Mouse (Mus musculus): ENCODE data around the gene Sgcb.

Gene Sgcb

DNA sequence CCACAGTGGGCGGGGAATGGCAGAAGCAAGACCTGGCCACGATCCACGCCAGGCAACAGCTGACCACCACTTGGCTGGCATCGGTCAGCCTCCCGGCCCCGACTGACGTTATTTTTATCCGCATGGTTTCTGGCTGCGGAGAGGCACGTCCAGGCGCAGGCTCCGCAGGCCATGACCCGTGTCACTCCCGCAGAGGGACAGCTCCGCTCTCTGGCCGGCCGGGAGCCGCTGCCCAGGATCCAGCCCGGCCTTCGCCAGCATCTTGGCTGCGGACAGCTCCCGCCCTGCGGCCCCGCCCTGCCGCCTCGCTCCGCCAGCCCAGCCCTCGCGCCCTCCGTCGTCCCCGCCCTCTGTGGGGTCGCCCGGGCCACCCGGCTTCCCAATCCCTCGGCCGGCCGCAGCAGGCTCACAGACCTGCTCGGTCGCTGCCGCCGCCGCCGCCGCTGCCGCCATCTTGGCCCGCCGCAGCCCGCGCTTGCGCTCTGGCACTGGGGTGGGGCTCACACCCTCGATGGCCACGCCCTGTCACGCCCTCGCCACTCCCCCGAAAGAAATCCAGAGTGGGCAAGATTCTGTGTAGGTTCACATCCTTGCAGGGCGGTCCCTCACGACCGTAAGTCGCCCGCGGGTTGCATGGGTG lies at the start of gene Sgcb:
TSS of gene Sgcb (minus strand) at position 530 of the 640 bp plus-strand sequence.
- peak; percentile 91 for DNase-seq

DNA sequence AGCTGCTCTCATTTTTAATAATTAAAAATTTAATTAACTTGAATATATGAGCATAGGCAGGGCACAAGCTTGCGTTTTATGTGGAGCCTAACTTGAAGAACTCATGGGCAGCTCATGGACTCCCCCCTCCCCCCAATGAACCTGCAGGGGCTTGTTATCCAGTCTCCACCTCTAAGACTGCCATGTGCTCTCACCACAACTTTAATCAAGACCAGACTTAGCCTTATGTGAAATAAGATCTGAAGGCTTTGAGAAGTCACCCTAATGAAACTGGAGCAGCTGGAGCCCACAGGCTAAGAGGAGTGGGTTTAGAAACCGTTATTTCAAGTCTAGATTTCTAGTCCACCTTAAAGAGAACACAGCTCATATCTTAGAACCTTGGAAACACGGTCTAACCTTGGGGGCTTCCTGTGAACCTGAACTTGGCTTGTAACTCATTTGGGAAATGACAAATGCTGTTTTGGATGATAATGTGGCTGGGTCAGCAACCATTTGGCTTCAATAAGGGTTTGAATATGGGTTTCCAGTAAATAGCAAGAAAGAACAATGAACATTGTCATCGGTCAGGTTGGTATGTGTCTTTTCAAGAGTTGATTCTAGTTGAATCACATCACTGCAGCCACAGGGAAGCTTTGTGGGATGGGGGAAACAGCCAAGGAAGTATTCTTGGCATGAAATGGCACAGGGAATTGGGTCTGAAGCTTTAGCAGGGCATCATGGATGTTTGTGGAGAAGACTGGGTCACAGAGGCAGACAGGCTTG lies 46.8 kb upstream of the Sgcb start:
- no peak for DNase-seq

DNA sequence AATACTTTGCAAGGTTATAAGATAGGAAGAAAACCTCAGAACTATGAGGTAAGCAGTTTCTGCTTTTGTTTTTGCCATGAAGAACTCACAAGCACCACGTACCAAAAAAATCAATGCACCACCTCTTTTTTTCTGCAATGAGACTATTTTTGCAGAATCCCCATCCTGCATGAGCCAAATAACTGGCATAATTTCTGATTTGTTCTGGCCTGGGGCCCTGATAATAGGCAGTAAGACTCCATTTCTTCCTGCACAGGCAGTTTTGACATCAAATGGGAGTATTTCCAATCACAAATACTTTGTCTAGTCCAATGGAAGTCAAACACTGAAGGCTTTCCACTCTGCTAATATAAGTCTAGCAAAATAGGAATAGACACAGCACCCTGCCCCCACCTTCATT lies 46.2 kb upstream of the Sgcb start:
- DNase-seq: no peak

DNA sequence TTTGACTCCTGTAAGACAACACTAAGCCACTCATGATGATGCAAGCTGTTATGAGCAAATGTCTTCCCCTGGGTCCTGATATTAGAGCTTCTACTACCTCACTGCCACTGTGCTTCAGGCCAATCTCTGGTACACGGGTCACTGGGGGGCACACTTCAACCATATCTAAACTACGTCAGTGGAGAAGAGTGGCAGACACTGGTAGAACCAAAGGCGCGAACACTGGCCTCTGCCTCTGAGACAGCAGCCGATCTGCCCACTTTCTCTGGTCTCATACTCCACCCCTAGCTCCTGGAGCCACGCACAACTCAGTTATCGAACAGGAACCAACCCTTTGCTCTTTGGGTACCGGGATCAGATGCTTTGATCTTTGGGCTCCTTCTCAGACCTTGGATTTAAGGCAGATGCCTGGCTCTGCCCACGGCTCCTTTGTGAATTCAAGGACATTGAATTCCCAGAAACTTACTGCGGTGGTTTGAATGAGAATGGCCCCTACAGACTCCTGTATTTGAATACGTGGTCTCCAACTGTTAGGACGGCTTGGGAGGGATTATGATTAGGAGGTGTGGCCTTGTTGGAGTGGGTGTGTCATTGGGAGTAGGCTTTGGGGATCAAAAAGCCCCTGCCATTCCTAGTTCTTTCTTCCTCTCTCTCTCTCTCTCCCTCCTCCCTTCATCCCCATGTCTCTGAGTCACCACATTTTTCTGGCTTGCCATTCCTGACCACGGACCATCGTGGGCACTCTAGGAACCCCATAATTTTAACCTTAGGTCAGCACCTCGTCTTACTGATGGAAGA lies 44.3 kb upstream of the Sgcb start:
- DNase-seq: no peak

DNA sequence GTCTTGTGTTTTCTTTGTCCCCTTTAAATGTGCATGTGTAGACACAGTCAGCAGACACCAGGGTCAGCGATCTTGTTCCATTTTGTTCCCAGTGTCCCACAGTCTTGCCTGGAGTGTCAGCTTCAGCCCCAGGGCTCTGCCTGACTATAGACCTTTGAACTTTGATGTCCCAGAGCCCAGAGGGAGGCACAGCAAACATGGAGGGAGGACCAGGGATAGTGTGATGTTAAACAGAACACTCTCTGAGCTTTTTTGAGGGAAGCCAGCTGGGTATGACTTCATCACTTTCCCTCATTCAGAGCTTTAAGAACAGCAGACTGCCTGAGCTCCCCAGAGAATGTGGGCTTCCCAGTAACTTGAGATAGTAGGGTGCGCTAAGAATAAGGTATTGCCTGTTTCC lies 42.6 kb upstream of the Sgcb start:
- DNase-seq: no peak

DNA sequence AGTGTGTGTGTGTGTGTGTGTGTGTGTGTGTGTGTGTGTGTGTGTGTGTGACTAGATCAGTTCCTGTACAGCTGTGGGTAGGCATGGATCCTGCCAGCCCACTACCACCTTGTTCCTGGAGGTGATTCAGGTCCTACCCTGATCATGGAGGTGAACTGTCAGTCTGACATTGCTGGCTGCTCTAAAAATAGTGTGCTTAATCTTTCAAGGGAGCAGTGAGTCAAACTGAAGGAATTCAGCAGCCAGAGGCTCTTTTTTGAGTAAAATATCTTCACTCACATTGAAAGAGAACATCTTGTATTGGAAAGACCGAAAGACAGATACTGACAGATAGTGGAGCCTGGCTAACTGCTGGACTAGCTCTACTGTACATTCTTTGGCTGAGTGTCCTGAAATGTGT lies 41.0 kb upstream of the Sgcb start:
- no peak for DNase-seq

DNA sequence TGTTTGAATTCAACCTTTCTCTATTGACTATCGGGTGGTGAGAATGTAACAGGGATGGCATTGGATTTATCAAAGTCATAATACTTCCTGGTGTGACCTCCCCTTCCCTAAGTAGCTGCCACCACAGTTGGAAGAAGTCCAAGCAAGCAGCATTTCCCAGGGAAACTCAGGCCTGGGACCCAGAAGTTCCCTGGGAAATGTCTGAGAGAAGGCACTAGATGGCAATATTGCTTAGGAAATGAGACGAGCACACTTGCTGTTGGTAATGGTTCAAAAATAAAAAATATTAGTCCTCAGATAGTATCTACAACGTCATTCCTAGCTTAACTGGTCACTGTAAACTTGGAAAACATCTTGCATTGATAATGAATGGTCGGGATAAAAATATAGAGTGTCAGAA lies 38.6 kb upstream of the Sgcb start:
- DNase-seq: no peak

DNA sequence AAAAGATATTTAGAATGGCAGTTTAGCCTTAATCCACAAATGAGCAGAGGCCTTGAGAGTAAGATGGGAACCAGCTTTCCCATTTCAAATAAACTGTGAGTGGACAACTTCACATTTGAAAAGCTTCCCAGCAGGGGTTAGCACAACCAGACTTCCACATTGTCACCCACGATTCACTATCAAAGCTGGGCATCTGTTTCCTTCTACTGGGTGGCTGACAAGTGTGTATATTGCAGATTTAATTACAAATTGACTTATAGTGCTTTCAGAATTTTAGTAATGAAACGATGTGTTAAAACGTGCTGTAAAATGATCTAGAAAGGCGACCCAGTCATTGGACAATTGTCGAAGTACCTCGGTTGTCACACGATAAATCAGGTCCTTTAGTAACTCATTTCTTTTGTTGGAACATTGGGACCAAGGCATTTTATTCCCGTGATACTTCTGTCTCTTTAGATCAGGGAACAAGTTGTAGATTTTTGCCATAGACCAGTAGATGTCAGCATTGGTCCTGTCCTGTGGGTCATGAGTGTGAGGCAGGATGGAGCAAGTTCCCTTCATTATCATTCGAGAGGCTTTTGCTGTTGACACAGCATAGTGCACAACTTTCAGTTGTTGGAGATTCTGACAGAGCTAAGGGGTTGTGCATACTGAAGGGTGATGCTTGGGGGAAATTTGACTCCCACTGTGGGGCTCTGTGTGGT lies 36.3 kb upstream of the Sgcb start:
- DNase-seq: no peak

DNA sequence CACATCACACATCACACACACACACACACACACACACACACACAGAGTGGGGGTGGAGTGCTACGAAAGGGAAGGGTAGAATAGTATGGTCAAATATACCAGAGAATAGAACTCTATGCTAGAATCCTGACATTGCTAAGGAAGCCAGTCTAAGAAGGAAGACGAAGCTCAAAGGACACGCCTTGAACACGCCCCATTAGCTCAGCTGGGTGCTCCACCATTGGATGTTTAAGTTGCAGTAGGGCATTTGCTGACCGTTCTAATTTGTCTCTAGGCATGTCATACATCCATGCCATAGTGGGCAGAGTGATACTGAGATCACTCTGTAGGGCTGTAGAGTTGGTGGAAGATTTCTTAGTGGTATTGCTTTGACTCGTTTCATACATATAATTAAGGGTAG lies 35.6 kb upstream of the Sgcb start:
- DNase-seq: no peak

DNA sequence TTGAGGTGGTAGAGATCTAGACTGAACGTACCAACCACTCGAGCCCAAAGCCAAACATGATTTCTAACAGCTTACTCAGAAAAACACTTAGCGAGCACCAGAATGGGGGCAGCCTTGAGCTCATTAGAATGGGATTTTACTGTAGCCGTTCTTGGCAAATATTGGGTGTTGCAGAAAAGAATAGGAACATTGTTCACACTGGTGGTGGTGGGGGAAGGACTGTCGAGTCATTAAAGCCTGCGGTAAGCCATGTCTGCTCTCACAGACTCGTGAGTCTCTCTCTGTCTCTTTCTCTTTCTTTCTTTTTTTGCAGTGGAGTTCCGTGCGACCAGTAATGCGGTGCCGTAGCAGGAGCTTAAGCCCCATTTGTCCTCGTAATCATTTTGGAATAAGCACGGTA lies 29.0 kb upstream of the Sgcb start:
- no peak for DNase-seq

DNA sequence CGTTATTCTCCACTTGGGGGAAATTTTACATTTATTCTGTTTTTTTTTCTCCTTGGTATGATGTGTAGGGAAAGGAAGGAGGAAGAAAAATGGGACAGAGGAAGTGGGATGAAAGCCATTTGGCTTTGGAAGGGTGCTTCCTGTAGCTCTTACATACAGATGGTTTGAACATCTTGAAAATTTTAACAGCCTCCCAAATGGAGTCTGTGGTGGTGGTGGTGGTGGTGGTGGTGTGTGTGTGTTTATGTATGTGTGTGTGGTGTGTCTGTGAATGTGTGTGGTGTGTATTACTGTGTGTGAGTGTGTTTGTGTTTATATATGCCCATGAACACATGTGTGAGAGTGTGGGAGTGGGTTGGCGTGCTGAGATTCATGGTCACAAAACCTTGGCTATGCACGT lies 28.0 kb upstream of the Sgcb start:
- no peak for DNase-seq

DNA sequence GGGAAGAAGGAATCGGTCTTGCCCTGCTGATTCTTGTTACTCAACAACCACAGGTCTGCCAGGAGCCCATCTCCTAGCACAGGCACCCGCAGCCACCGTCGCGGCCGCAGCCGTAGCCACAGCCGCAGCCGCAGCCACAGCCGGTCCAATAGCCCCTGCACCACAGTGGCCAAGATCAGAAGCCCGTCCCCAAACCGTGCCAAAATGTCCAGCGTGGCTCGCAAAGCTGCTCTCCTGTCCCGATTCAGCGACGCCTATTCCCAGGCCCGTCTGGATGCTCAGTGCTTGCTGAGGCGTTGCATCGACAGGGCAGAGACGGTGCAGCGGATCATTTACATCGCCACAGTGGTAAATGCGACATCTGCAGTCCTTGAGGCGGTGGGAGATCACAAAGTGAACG lies 21.8 kb upstream of the Sgcb start:
- no peak for DNase-seq

DNA sequence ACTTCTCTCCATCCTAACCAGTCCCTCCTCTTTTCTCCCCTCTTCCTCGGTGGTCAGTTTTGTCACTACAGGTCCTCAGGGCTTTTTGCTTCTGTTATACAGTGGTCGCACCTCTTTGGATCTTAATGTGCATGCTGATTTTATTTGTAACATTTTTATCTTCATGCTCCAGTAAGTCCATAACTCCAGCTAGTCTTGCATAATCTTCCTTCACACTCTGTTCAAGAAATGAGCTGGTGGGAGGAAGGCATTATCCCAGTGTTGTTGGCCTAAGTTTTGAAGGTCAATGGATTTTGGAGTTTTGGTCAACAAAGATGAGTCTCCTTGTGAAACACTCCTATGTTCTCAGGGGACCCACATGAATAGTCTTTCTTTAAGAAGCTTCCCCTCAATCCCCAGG lies 20.3 kb upstream of the Sgcb start:
- no peak for DNase-seq

DNA sequence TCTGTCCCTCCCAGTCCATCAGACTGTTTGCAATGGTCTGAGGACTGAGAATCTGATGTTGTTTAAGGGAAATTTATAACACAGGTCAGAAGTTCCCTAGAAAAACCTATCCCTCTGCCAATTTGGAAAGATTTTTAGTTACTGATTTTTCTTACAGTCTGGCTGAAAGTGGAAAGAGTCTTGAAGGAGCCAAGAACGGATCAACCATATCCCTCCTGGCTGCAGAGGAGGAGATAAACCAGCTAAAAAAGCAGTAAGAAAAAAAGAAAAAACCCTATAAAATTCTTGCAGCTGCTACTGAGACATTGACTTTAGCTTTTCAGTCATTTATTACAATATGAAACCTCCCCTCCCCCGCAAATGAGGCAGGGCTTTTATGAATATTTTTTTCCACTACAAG lies 19.1 kb upstream of the Sgcb start:
- DNase-seq: no peak

DNA sequence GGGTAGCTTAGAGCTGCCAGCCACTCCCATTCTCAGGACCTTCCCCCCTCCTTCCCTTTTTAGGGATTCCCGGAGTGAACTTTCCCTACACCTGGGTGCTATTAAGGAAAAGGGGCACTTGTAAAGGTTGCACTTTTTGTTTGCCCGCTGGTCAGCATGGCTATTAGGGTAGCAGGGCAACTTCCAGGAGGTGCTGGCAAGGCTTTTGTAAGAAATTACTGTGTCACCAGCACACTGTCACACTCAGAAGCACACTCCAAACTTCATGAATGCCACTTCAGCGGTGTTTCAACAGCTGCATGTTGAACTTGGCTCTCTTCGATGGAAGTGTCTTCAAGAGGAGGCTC lies 4.2 kb upstream of the Sgcb start:
- no peak for DNase-seq

DNA sequence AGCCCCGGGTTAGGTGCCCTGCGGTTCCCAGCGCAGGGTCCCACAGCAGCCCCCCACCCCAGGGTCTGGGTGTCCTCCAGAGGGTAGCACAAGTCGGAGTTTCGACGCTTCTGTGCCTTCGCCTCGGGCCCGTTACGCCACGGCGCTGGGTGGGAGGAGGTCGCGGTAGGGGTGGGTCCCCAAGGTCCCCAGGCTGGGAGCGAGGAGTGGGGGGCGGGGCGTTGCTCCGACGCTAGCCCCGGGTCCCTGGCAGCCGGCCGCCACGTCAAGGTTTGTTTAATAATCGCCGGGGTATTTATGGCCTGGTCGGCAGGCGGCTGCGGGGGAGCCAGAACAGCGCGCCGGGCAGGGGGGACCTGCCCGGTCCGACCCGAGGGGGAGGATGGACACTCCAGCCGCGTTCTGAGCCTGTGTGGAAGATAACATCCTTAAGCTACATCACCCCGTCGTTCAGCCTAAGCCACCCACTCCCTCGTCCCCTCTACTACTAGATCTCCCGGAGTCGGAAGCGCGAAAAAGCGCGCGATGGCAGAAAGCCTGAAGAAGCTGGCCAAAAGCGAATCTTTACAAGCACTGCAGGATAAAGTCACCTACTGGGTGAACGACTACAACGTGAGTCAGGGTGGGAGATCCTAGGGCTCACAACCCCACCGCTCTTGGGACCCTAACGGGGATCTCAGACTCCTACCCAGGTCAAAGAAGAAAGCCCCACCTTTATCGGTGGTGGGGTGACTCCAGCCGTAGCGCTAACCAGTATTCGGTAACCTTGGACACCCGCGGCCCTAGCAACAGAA lies 3.7 kb upstream of the Sgcb start, which contains the start of gene Spata18:
TSS of gene Spata18 (plus strand) at position 319 of the 794 bp plus-strand sequence.
- DNase-seq: peak; percentile 30 to 31

DNA sequence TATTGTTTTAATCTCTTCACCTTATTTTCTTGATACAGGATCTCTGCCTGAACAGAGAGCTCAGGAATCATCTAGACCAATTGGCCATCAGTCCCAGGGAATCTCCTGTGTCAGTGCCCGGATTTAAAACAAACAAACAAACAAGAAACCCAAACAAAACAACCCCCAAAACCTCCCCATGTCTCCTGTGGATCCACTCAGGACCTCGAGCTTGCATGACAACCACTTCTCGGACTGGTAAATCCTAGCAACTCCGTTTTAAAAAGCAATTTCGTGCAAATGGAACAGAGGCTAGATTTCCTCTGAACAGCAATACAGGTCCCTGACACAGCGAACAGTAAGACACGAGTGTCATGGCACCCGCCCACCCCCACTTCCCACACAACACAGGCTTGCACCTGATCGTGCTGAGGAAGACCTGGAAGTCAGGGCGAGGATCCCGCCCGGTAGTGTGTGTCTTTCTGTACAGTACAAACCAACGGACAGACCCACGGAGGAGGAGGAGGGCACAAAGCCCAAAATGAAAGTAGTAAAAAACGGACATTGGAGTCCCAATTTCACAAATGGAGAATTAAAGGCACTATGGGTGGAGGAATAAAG lies 2.9 kb upstream of the Sgcb start:
- DNase-seq: peak; percentile 20 to 38

DNA sequence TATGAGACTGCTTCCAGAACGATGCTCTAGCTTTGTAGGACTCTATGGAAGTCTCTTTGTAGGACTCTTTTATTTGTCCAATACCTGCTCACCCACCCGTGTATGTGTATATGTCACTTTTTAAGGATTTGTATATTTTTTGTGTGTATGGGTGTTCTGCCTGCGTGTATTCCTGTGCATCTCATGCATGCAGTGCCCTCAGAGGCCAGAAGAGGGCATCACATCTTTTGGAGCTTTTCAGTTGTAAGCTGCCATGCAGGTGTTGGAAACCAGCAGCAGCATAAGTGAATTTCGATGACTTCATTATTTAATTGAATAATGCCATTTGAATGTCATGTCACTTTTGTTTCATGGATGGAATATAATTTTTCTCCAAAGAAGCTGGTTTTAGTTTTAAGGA lies 5.5 kb downstream of the Sgcb start:
- peak; percentile 56 to 61 for DNase-seq

DNA sequence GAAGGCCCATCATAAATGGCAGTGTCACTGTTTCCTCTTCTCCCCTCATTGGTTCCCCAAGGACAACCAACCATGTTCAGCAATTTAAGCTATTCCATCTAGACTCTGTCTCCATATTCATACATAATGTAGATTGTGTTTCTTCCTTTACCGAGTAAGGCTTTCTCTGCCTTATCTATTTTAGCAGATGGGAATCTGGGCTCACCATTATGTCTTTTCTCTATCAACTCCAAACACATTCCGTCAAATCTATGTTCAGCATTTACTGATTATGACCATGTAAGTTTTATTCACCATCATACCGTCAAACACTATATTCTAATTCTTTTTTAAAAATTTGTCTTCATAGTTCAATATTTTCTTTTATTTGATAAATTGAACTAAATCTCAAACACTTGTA lies 6.5 kb downstream of the Sgcb start:
- no peak for DNase-seq

DNA sequence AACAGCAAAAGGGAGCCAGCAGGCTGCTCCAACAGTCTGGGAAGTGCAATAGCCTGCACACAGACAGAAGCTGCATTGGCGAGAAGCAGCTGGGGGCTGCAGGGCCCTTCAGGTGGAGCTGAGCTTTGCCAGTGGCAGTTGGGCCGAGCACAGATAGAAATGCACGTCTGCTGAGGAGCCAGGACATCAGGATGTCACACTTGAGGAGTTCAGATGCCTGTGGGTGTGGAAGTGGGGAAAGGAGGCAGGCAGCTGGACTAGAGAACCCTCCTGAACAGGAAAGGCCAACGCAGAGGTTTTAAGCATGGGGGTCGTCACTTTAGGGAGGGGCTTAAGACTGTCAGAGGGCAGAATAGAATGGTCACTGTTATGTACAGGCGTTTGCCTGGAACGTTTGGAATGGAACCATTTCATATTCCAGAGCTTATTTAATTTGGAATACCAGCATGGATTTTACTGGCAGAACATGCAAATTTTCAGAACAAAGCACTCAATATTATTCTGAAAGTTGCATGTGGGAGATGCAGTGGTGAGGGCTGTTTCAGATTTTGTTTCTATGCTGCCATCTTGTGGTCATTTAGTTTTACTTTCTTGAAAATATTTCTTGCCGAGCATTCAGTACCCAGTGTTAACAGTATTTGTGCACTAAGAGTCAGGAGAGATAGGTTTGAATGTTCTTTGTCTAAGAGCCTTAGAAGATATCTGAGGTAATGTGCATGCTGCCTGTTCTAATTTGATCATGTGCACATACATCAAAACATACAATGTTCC lies 10.1 kb downstream of the Sgcb start:
- DNase-seq: peak in 1 of 2 experiments; percentile 10

DNA sequence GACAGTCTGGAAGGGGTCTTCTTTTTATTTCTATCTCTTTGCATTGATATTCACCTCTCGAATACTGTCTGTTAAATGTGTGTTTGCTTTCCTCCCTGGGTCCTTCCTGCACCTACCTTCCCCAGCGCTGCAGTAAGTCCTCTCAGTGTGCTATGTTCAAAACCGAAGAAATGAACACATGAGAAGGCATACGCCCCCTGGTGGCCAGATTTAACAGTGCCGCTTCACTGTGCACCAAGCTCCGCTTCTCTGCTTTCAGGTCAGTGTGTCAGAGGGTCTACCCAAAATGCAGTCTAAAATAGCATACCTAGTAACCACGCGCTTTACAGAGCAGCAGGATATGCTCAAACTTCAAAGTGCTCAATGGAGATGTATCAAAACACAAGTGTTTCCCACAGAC lies 14.4 kb downstream of the Sgcb start:
- peak; percentile 78 to 81 for DNase-seq

Data from B cell, adult 2 months (primary cell).